Mouse (Mus musculus) embryo, embryonic 11 days (tissue): Measurements from ENCODE around the gene Ergic1.

Experiments used
- DNase-seq: peaks from one replicate; pipeline ENCODE4 v3.0.0-alpha.2; 2015

Ergic1 gene

GRCm38 (mm10) chr17:26671268-26671667, 110.0 kb downstream of the Ergic1 start:
- no peak for DNase-seq

- DNase-seq = no peak
Measured at GRCm38 (mm10) chr17:26675845-26676244, 114.6 kb downstream of the Ergic1 start.

GRCm38 (mm10) chr17:26676252-26676615, 114.9 kb downstream of the Ergic1 start:
- peak; percentile 96 for DNase-seq

GRCm38 (mm10) chr17:26676616-26677376, 115.5 kb downstream of the Ergic1 start:
- peak; percentile 70 for DNase-seq

- DNase-seq = no peak
Measured at GRCm38 (mm10) chr17:26677711-26678637, 116.7 kb downstream of the Ergic1 start.

- DNase-seq = no peak
Measured at GRCm38 (mm10) chr17:26681276-26681675, 120.0 kb downstream of the Ergic1 start.

GRCm38 (mm10) chr17:26686334-26687000, 125.2 kb downstream of the Ergic1 start:
- DNase-seq = no peak

- DNase-seq = no peak
Measured at GRCm38 (mm10) chr17:26688795-26689735, 127.8 kb downstream of the Ergic1 start.

- DNase-seq = no peak
Measured at GRCm38 (mm10) chr17:26689810-26690209, 128.5 kb downstream of the Ergic1 start.

GRCm38 (mm10) chr17:26690236-26690635, 128.9 kb downstream of the Ergic1 start:
- no peak for DNase-seq

- DNase-seq = no peak
Measured at GRCm38 (mm10) chr17:26691110-26691509, 129.8 kb downstream of the Ergic1 start.

- no peak for DNase-seq
Measured at GRCm38 (mm10) chr17:26693424-26693823, 132.1 kb downstream of the Ergic1 start.

GRCm38 (mm10) chr17:26694171-26694570, 132.9 kb downstream of the Ergic1 start:
- DNase-seq = no peak

GRCm38 (mm10) chr17:26695193-26695592, 133.9 kb downstream of the Ergic1 start:
- DNase-seq = no peak

GRCm38 (mm10) chr17:26698846-26699245, 137.6 kb downstream of the Ergic1 start:
- no peak for DNase-seq

- DNase-seq = no peak
Measured at GRCm38 (mm10) chr17:26699819-26700616, 138.7 kb downstream of the Ergic1 start.

- DNase-seq = no peak
Measured at GRCm38 (mm10) chr17:26701565-26701964, 140.3 kb downstream of the Ergic1 start.

- DNase-seq = no peak
Measured at GRCm38 (mm10) chr17:26702621-26703020, 141.3 kb downstream of the Ergic1 start.

GRCm38 (mm10) chr17:26703671-26704070, 142.4 kb downstream of the Ergic1 start:
- DNase-seq = no peak

- DNase-seq = no peak
Measured at GRCm38 (mm10) chr17:26705463-26706359, 144.4 kb downstream of the Ergic1 start.
